Mouse (Mus musculus): Measurements from ENCODE around the gene Atat1. TPM values are rescaled to one million over a fixed set of nuclear protein-coding genes. Genes with fewer than 3 reads are reported as not detected.

Gene Atat1
- total and polyA plus RNA-seq, 3 experiments: 4.4 to 14.4 TPM; not detected in 1

DNA sequence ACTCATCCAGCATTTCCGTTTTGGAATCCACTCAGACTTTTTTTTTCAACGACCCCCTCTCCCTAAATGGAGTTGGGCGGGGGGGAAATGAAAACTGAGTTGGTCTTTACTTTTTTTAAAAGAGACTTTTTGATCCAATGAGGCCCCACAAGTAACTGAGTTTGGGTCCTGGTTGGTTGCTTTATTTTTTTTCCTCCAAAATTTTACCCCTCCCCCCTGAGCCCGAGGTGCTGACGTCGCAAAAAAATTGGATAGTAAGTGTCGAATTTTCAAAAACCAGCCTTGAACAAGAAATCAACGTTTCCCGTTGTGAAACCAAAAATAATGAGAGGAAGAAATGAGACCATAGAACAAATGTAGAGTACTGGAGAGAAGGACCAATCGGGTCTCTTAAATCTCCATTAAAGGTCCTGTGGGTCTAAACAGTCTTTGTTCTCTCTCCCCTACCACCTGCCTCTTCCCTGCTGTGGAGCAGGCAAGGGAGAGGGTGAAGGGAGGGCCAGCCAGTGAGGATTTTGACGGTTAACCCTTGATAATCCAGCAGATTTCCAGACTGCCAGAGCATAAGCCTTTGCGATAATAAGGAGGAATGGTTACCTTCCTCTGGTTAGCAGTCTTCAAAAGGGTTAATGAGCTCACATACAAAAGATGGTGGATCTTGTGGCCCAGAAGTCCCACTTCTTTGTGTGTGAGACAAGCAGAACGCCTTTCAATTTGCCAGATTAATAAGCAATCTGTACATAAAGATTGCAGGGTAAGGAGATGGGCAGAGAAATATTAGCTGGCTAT is 7.8 kb upstream of the Atat1 start:
- no peaks in the 10 kb centered on the region for H3K9me3 ChIP-seq (replicated peaks; ENCODE audit: insufficient read depth, low read length)
- DNase-seq (ENCODE audit: low read depth, low spot score): peak; percentile 79
- peaks cover 0 to 39% of the 10 kb centered on the region in 2 experiments for H3K36me3 ChIP-seq (ENCODE audit: control insufficient read depth in 1 of 2, insufficient read depth in 2 of 2, low read length in 2 of 2)
- peaks cover 9 to 38% of the 10 kb centered on the region in 2 experiments for H3K4me1 ChIP-seq (ENCODE audit: control insufficient read depth in 1 of 2, insufficient read depth in 2 of 2, low read length in 2 of 2)
- TF ChIP-seq RAD21 (IDR thresholded peaks at IDR 0.05; ENCODE audit: low read depth, low read length) (no peak), TAL1 (IDR thresholded peaks at IDR 0.05; ENCODE audit: low read length) (no peak), CTCF (IDR thresholded peaks at IDR 0.05 in 2 of 3, conservative IDR thresholded peaks at IDR 0.05 in 1 of 3; ENCODE audit: control insufficient read depth in 1 of 3, insufficient read depth in 1 of 3, low read depth in 2 of 3, low read length in 3 of 3, poor library complexity in 1 of 3, severe bottlenecking in 1 of 3) (no peak), POLR2A (IDR thresholded peaks at IDR 0.05; ENCODE audit: control insufficient read depth in 1 of 2, insufficient read depth in 1 of 2, low read depth in 1 of 2, low read length in 2 of 2, poor library complexity in 1 of 2) (peak; percentile 25 to 55; a peak in 1 of 4 replicates), UBTF (IDR thresholded peaks at IDR 0.05; ENCODE audit: borderline replicate concordance, insufficient read depth, low read depth, low read length) (0 out of 2 replicates have a peak, but pooled peaks have one; percentile 38), POLR2AphosphoS5 (IDR thresholded peaks at IDR 0.05; ENCODE audit: borderline replicate concordance, low read depth, low read length) (peak; percentile 81; the same call in 1 of the 2 replicates), SIN3A (IDR thresholded peaks at IDR 0.05; ENCODE audit: low read length) (no peak)
- H3K9ac ChIP-seq (ENCODE audit: control insufficient read depth, low read depth, low read length, poor library complexity, severe bottlenecking): peak overlapping the region; percentile 97
- H3K79me2 ChIP-seq (ENCODE audit: control insufficient read depth, insufficient read depth, low read length, poor library complexity): peaks cover 53% of the 10 kb centered on the region
- H3K27me3 ChIP-seq (ENCODE audit: control insufficient read depth in 1 of 2, insufficient read depth in 2 of 2, low read length in 2 of 2): no peaks in the 10 kb centered on the region
- peak overlapping the region; percentile 71 to 95 for H3K4me3 ChIP-seq (ENCODE audit: control insufficient read depth in 1 of 2, insufficient read depth in 1 of 2, low read depth in 2 of 2, low read length in 2 of 2)
- peak overlapping the region; percentile 98 for H3K27ac ChIP-seq (ENCODE audit: control insufficient read depth, low read depth, low read length)

DNA sequence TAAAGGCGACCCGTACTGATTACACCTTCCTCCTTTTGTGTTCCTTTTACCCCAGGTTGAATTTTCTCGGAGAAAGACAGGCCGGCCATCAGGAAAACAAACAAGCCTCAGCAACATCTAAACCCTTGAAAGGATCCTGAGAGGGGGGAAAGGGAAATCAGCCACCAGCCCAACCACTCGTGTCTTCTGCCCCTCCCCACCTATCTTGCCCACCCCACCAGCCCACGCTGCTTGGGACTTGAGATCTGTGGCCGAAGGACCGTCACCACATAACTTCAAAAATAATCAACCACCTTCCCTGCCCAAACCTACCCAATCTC is 7.2 kb upstream of the Atat1 start:
- H3K27ac ChIP-seq (ENCODE audit: control insufficient read depth, low read depth, low read length): peak overlapping the region; percentile 98
- no peaks in the 10 kb centered on the region for H3K9me3 ChIP-seq (replicated peaks; ENCODE audit: insufficient read depth, low read length)
- peak overlapping the region; percentile 71 to 95 for H3K4me3 ChIP-seq (ENCODE audit: control insufficient read depth in 1 of 2, insufficient read depth in 1 of 2, low read depth in 2 of 2, low read length in 2 of 2)
- DNase-seq (ENCODE audit: low read depth, low spot score): no peak
- peak overlapping the region; percentile 97 for H3K9ac ChIP-seq (ENCODE audit: control insufficient read depth, low read depth, low read length, poor library complexity, severe bottlenecking)
- no peaks in the 10 kb centered on the region for H3K27me3 ChIP-seq (ENCODE audit: control insufficient read depth in 1 of 2, insufficient read depth in 2 of 2, low read length in 2 of 2)
- H3K36me3 ChIP-seq (ENCODE audit: control insufficient read depth in 1 of 2, insufficient read depth in 2 of 2, low read length in 2 of 2): peaks cover 0 to 34% of the 10 kb centered on the region in 2 experiments
- H3K4me1 ChIP-seq (ENCODE audit: control insufficient read depth in 1 of 2, insufficient read depth in 2 of 2, low read length in 2 of 2): peaks cover 9 to 33% of the 10 kb centered on the region in 2 experiments
- TF ChIP-seq TAL1 (IDR thresholded peaks at IDR 0.05; ENCODE audit: low read length) (peak; percentile 27; the same call in 1 of the 2 replicates), NRF1 (IDR thresholded peaks at IDR 0.05; ENCODE audit: insufficient read depth, low read depth, low read length, poor library complexity, severe bottlenecking) (no peak), POLR2A (IDR thresholded peaks at IDR 0.05; ENCODE audit: control insufficient read depth in 1 of 2, insufficient read depth in 1 of 2, low read depth in 1 of 2, low read length in 2 of 2, poor library complexity in 1 of 2) (peak; percentile 26 to 30; a peak in 2 of 4 replicates)
- H3K79me2 ChIP-seq (ENCODE audit: control insufficient read depth, insufficient read depth, low read length, poor library complexity): peaks cover 56% of the 10 kb centered on the region

DNA sequence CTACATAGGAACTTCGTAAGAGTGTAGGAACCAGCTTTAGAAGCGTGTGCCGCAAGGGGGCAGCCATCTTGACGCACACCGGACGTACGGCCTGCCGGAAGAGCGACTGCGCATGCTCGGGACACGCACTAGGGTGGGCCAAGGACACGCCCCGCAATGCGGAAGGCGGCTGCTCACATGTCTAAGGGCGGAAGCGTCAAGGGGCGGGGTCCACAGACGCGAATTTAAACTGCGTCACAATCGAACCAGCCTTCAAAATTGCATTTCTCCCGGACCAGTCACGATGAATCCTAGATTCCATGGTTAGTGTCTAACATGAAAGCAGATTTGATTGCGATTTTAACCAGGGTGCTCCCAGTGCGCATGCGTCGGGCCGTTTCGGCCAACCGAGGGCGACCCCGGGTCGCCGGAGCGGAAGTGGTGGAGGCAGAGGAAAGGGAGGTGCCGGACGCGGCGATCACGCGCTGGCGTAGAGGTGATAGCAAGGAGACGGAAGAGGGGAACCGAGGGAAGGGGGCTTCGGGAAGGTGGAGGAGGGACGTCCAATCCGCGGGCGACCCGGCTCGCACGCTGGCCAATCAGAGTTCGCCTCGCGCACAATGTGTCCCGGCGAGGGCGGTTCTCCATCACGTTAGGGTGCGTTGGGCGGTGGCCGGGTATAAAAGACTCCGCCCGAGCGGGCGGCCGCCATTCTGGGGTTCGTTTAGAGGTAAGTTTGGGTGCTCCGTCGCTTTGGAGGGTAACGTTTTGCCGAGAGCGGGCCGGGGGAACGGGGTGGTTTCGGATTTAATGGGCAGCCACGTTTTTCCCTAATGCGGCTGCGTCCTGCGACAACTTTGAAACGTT is 6.6 kb upstream of the Atat1 start, which contains the start of the genes Mrps18b and Ppp1r10:
Gene Mrps18b, minus strand, starts transcription at position 93 of the 846 bp plus-strand sequence.
Gene Ppp1r10, plus strand, starts transcription at position 138 of the 846 bp plus-strand sequence.
- H3K27ac ChIP-seq (ENCODE audit: control insufficient read depth, low read depth, low read length): peak within 1 kb of the TSS; percentile 98
- H3K27me3 ChIP-seq (ENCODE audit: control insufficient read depth in 1 of 2, insufficient read depth in 2 of 2, low read length in 2 of 2): no peaks in the 10 kb centered on the region
- peak; percentile 99 for DNase-seq (ENCODE audit: low read depth, low spot score)
- peak within 1 kb of the TSS; percentile 79 to 95 for H3K4me3 ChIP-seq (ENCODE audit: control insufficient read depth in 1 of 2, insufficient read depth in 1 of 2, low read depth in 2 of 2, low read length in 2 of 2)
- peak within 1 kb of the TSS; percentile 97 for H3K9ac ChIP-seq (ENCODE audit: control insufficient read depth, low read depth, low read length, poor library complexity, severe bottlenecking)
- peaks cover 8 to 29% of the 10 kb centered on the region in 2 experiments for H3K4me1 ChIP-seq (ENCODE audit: control insufficient read depth in 1 of 2, insufficient read depth in 2 of 2, low read length in 2 of 2)
- peaks cover 56% of the 10 kb centered on the region for H3K79me2 ChIP-seq (ENCODE audit: control insufficient read depth, insufficient read depth, low read length, poor library complexity)
- H3K9me3 ChIP-seq (replicated peaks; ENCODE audit: insufficient read depth, low read length): no peaks in the 10 kb centered on the region
- TF ChIP-seq TBP (IDR thresholded peaks at IDR 0.05; ENCODE audit: low read depth, low read length): peak; percentile 99
- 0 out of 6 replicates have a peak, but pooled peaks of 2 of the 3 experiments have one; percentile 8 to 21 for TF ChIP-seq CTCF (IDR thresholded peaks at IDR 0.05 in 2 of 3, conservative IDR thresholded peaks at IDR 0.05 in 1 of 3; ENCODE audit: control insufficient read depth in 1 of 3, insufficient read depth in 1 of 3, low read depth in 2 of 3, low read length in 3 of 3, poor library complexity in 1 of 3, severe bottlenecking in 1 of 3)
- no peak for TF ChIP-seq MXI1 (IDR thresholded peaks at IDR 0.05; ENCODE audit: low read depth, low read length)
- TF ChIP-seq RCOR1 (IDR thresholded peaks at IDR 0.05; ENCODE audit: low read depth, low read length): no peak
- peak; percentile 96 for TF ChIP-seq POLR2AphosphoS5 (IDR thresholded peaks at IDR 0.05; ENCODE audit: borderline replicate concordance, low read depth, low read length)
- TF ChIP-seq POLR2A (IDR thresholded peaks at IDR 0.05; ENCODE audit: control insufficient read depth in 1 of 2, insufficient read depth in 1 of 2, low read depth in 1 of 2, low read length in 2 of 2, poor library complexity in 1 of 2): peak; percentile 89 to 97
- no peak for TF ChIP-seq GATA1 (IDR thresholded peaks at IDR 0.05; ENCODE audit: low read depth, low read length)
- peaks cover 0 to 29% of the 10 kb centered on the region in 2 experiments for H3K36me3 ChIP-seq (ENCODE audit: control insufficient read depth in 1 of 2, insufficient read depth in 2 of 2, low read length in 2 of 2)
